Mouse (Mus musculus) cerebellum, adult 2 months (tissue): Measurements from ENCODE around the gene Nae1. TPM values are rescaled to one million over a fixed set of nuclear protein-coding genes. Genes with fewer than 3 reads are reported as not detected.
"Not testable (repeated sequence)": the region's sequence is repeated elsewhere in the genome, so short reads cannot be mapped to it uniquely, and the experiment has no call there.

Source experiments
- DNase-seq, 2 experiments: peaks; one replicate each; pipeline ENCODE4 v3.0.0; 2021
- H3K27ac ChIP-seq: fragments of 200-500 bp; 2 replicates; pipeline ENCODE4 v1.5.1; 2012; ENCODE audit warnings: low read length, control low read depth, inconsistent platforms; ENCODE audit not compliant: insufficient read depth
- H3K27me3 ChIP-seq: fragments of 200-500 bp; 2 replicates; pipeline ENCODE4 v1.6.1; 2012; ENCODE audit warnings: inconsistent platforms, mild to moderate bottlenecking, low read length, moderate library complexity; ENCODE audit not compliant: control insufficient read depth, insufficient read depth
- H3K4me1 ChIP-seq: fragments of 200-500 bp; 2 replicates; pipeline ENCODE4 v1.6.1; 2011; ENCODE audit warnings: low read length; ENCODE audit not compliant: control insufficient read depth, insufficient read depth
- H3K4me3 ChIP-seq: fragments of 200-500 bp; replicated peaks from 2 replicates; pipeline ENCODE3; 2011; ENCODE audit warnings: mild to moderate bottlenecking, low read depth, low read length, control low read depth; ENCODE audit not compliant: insufficient read depth
- CTCF ChIP-seq: fragments of 200-500 bp; IDR thresholded peaks from 2 replicates; pipeline ENCODE4 v1.5.1; 2011; ENCODE audit warnings: low read depth, mild to moderate bottlenecking, control low read depth, low read length, moderate library complexity, borderline replicate concordance; ENCODE audit not compliant: insufficient read depth
- POLR2A ChIP-seq: fragments of 200-500 bp; IDR thresholded peaks from 2 replicates; pipeline ENCODE4 v1.6.1; 2011; ENCODE audit warnings: low read length, control low read depth, borderline replicate concordance; ENCODE audit not compliant: insufficient read depth
- WGBS: fragments of 180-500 bp; shearing (Covaris S2); methylation state at CpG from one replicate; pipeline ENCODE4 v1.1.7; 2018; 5-methylcytosine and 5-hydroxymethylcytosine counted together
- polyA plus RNA-seq: library from polyadenylated mRNA; depleted of rRNA; stranded (reverse); fragments of >200 nt; gene quantifications from 2 replicates; pipeline ENCODE4 v1.2.3, GENCODE M21; 2012; rRNA removed

Nae1 gene
- 96.1 and 96.5 TPM in 2 replicates for polyA plus RNA-seq

DNA sequence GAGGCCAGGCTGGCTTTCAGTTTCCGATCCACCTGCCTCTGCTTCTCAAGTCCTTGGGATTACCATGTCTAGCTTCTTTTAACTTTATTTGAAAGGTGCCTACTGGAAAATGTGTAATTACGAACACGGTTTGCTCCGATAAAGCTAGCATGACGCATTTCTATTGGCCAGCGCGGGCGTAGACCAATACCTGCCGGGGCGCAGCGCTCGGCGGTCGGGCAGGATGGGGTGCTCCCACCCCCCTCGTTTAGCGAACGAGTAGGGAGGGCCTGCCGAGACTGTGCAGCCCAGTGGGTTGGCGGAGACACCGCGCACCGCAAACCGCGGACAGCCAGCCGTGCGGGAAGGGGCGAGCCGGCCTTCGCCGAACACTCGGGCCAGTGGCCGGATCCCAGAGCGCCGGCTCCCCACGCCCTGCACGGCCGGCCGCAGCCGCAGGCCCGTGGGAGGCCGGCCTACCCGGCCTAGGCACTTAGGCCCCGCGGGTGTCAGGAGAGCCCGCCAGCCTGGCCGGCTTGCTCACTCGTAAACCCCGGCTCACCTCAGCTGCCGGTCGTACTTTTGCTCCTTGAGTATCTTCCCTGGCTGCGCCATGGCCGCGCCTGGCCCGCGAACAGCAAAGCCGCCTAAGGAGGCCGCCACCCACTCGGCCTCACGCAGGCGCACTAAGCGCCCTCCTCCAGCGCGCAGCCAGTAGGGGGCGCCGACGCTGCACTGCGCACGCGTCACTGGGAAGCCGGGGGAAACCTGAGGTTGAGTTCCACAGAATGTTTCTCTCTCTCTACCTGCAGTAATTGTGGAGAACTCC lies at the start of gene Nae1, which contains the start of gene Car7:
Gene Nae1 (minus strand): TSS at position 667 of the 808 bp plus-strand sequence.
Gene Car7 (plus strand): TSS at position 719 of the 808 bp plus-strand sequence.
- Histone ChIP-seq H3K27me3 (no peaks in the 10 kb centered on the region), H3K4me1 (peaks cover 9% of the 10 kb centered on the region; the same call in 1 of the 2 replicates), H3K4me3 (peak within 1 kb of the TSS; percentile 86), H3K27ac (peak within 1 kb of the TSS; percentile 92)
- peak; percentile 93 to 98 for DNase-seq
- TF ChIP-seq CTCF, result peak; percentile 84
- peak; percentile 91 for TF ChIP-seq POLR2A
- under 1% methylated on average over 70 of the region's 70 CpGs for WGBS

DNA sequence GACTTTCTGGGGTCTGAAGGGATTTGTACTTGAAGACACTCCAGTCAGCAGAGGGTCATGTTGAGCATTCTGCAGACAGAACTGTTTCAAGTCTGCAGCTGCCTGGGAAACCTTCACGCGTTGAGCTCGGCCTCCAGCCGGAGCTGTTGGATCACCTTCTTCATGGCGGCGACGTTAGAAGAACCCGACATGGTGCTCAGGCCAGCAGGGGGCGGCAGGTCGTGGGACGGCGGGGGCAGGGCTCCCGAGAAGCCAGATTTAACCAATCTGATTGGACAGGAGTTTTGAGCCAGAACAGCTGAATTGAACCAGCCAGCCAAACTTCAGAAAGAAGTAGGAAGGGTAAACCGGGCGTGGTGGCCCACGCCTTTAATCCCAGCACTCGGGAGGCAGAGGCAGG lies 43.2 kb upstream of the Nae1 start:
- 74% methylated on average over 17 of the region's 17 CpGs for WGBS
- not testable (repeated sequence) for H3K27ac ChIP-seq, H3K4me1 ChIP-seq, H3K27me3 ChIP-seq, DNase-seq, H3K4me3 ChIP-seq

DNA sequence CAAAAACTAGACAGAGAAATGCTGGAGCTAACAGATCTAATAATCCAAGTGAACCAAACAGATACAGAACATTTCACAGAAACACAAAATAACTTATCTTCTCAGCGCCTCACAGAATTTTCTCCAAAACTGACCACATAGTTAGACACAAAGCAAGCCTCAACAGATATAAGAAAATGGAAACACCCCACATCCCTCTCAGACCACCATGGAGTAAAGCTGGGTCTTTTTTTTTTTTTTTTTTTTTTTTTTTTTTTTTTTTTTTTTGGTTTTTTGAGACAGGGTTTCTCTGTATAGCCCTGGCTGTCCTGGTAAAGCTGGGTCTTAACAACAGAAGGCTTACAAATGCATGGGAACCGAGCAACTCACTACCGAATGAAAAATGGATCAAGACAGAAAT lies 42.4 kb upstream of the Nae1 start:
- TF ChIP-seq POLR2A (no peak), CTCF (no peak)
- DNase-seq, result no peak
- 90% methylated on average over 3 of the region's 3 CpGs for WGBS
- Histone ChIP-seq H3K4me3 (no peak overlapping the region), H3K4me1 (no peaks in the 10 kb centered on the region), H3K27ac (no peak overlapping the region), H3K27me3 (no peaks in the 10 kb centered on the region)

DNA sequence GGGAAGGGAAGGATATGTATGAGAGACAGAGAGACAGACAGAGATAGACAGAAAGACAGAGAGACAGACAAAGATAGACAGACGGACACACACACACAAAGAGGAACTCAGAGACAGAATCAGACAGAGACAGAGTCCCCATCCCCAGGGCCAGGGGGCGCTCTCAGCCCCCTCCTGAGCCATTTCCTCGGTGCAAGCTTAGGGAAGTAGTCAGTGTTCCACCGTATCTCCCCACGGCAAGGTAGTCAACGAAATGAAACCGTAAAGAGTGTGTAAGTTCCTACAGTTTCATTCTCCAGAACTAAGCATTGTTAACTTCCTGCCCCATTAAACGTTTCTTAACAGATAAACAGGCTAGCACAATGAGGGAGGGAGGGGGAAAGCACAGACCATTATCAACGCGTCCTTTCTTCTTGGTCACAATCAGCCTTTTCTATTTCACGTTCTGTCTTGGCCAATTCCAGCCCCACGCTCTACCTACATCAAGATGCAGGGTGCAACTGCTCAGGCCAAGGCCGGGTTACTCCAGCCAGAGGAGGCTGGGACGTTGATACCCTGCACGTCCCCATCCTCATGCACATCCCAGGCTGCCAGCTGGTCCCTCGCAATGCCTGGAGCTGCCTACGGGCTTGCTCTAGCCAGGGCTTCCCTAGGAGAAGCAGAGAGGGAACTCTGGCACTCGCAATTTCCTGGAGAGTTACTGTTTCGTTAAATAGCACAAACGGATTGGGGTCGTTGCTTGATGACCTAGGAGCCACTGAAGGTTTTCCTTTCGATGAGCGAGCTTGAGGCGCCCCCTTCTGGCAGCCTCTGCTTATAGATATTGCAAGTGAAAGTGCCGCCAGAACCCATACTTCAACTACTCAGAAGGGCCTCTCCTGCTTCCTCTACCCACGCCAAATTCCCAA lies 36.3 kb upstream of the Nae1 start:
- no peaks in the 10 kb centered on the region for H3K4me1 ChIP-seq
- no peak overlapping the region for H3K27ac ChIP-seq
- peak overlapping the region; percentile 66 for H3K4me3 ChIP-seq
- peak; percentile 80 to 89 for DNase-seq
- 8% methylated on average over 26 of the region's 26 CpGs for WGBS
- TF ChIP-seq POLR2A (no peak), CTCF (peak; percentile 75)
- H3K27me3 ChIP-seq, result no peaks in the 10 kb centered on the region

DNA sequence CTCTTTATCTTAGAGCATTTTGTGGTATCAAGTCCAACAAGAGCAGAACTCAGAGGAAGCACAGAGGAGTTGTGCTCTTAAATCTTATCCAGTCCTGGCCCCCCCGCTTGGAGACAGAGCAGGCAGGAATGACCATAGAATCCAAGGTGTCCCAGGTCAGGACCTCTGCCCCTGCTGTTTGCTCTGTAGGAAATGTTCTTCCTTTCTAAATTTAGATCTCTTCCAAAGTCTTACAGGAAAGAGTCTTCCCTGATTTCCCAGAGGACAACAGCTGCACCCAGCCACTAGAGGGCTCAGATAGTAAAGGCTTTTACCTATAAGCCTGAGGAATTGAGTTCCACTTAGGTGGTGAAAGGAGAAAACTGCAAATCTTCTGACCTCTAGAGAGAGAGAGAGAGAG lies 35.1 kb upstream of the Nae1 start:
- no peak for DNase-seq
- Histone ChIP-seq H3K27me3 (no peaks in the 10 kb centered on the region), H3K27ac (no peak overlapping the region), H3K4me1 (no peaks in the 10 kb centered on the region), H3K4me3 (no peak overlapping the region)
- no peak for TF ChIP-seq CTCF
- no peak for TF ChIP-seq POLR2A
- 79% methylated on average over 1 of the region's 1 CpGs for WGBS

DNA sequence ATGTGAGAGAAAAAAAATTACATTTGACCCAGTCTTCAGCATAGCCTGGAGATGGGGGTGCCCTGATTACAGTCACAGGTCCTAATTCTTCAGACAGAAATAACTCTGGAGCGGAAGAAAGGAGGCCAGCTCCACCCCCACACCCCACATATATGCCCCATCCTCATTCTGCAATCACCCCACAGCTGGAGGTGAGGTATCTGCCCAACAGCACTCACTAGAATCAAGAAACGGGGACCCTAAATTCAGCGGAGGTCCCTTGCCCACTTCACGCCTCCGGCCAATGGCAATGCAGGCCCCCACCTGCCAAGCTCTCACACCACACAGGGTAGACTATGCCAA lies 31.0 kb upstream of the Nae1 start:
- no peak for TF ChIP-seq CTCF
- TF ChIP-seq POLR2A, result no peak
- WGBS, result 95% methylated on average over 5 of the region's 5 CpGs
- no peaks in the 10 kb centered on the region for H3K27me3 ChIP-seq

DNA sequence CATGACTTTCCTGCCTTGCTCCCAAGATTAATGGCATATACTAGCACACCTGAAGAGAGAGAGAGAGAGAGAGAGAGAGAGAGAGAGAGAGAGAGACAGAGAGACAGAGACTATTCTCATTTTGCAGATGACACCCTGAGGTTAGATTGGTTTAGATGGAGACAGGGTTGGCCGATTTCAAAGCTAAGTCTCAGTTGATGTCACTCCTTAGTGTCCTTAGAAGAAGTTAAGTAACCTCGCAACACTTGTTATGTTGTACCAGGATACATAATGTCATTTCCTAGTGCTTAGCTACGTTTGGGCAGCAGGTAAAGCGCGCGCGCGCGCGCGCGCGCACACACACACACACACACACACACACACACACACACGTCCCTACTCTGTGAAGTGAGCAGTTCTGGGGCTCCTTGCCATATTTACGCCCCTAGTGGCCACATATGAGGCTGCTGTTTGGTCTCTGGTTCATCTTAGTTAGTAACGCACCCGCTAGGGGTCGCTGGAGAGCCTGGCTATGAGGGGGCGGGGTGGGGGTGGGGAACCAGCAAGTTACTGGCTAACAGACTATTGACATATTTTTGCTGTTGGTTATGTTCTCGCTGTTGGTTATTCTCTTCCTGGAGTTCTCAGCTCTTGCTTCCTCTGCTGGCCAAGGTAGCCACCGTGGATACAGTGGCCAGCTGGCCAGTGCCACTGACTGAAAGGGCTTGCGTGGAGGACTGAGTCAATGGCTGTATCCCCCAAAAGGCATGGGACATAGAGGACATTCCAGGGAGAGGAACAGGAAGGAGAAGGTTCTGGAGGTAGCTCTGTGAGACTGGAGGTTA lies 30.4 kb upstream of the Nae1 start:
- 9% methylated on average over 22 of the region's 22 CpGs for WGBS
- TF ChIP-seq POLR2A (no peak), CTCF (peak; percentile 87)

More for the DNA sequence above, 31.0 kb upstream of the Nae1 start:
- peak in 1 of 2 experiments; percentile 23 for DNase-seq
- Histone ChIP-seq H3K4me1 (no peaks in the 10 kb centered on the region), H3K27ac (no peak overlapping the region), H3K4me3 (no peak overlapping the region)

More for the DNA sequence above, 30.4 kb upstream of the Nae1 start:
- no peaks in the 10 kb centered on the region for H3K4me1 ChIP-seq
- DNase-seq, result peak; percentile 86 to 87
- no peak overlapping the region for H3K27ac ChIP-seq
- H3K4me3 ChIP-seq, result no peak overlapping the region
- H3K27me3 ChIP-seq, result no peaks in the 10 kb centered on the region
